Mouse (Mus musculus) fat pad, adult 2 months (tissue): ENCODE measurements at regions not wholly inside any gene's neighbourhood (a gene's known extent, or its start where the extent isn't known, plus 50 kb on each side); places are given as distances from the start of the nearest gene placed in this dataset.

Experiments
- DNase-seq: peaks from one replicate; pipeline ENCODE4 v3.0.0-alpha.2; 2011; ENCODE audit warnings: low read depth, low spot score; ENCODE audit errors: extremely low read depth

- DNase-seq: no peak
Observed at GRCm38 (mm10) chr15:42297430-42297829, 2163.3 kb downstream of the 9330182O14Rik start.

- DNase-seq: peak; percentile 76
Observed at GRCm38 (mm10) chr15:42301956-42302355, 2167.8 kb downstream of the 9330182O14Rik start.

- DNase-seq: no peak
Observed at GRCm38 (mm10) chr15:42304097-42304496, 2169.9 kb downstream of the 9330182O14Rik start.

- peak; percentile 64 for DNase-seq
Observed at GRCm38 (mm10) chr15:42309586-42309985, 2175.4 kb downstream of the 9330182O14Rik start.

- no peak for DNase-seq
Observed at GRCm38 (mm10) chr15:42311166-42311565, 2177.0 kb downstream of the 9330182O14Rik start.

- no peak for DNase-seq
Observed at GRCm38 (mm10) chr15:42320349-42320748, 2186.2 kb downstream of the 9330182O14Rik start.

GRCm38 (mm10) chr15:42322940-42323339, 2188.8 kb downstream of the 9330182O14Rik start:
- no peak for DNase-seq

- DNase-seq: no peak
Observed at GRCm38 (mm10) chr15:42325221-42325620, 2191.1 kb downstream of the 9330182O14Rik start.

- DNase-seq: no peak
Observed at GRCm38 (mm10) chr15:42328535-42328934, 2194.4 kb downstream of the 9330182O14Rik start.

GRCm38 (mm10) chr15:42329742-42330141, 2195.6 kb downstream of the 9330182O14Rik start:
- peak; percentile 30 for DNase-seq

GRCm38 (mm10) chr15:42333642-42334041, 2199.5 kb downstream of the 9330182O14Rik start:
- DNase-seq: no peak

- DNase-seq: no peak
Observed at GRCm38 (mm10) chr15:42346131-42346530, 2212.0 kb downstream of the 9330182O14Rik start.

GRCm38 (mm10) chr15:42361871-42362270, 2227.7 kb downstream of the 9330182O14Rik start:
- no peak for DNase-seq

- no peak for DNase-seq
Observed at GRCm38 (mm10) chr15:42364979-42365378, 2230.8 kb downstream of the 9330182O14Rik start.

GRCm38 (mm10) chr15:42366796-42367195, 2232.6 kb downstream of the 9330182O14Rik start:
- DNase-seq: peak; percentile 30

- no peak for DNase-seq
Observed at GRCm38 (mm10) chr15:42369603-42370002, 2235.4 kb downstream of the 9330182O14Rik start.

GRCm38 (mm10) chr15:42370044-42370443, 2235.9 kb downstream of the 9330182O14Rik start:
- no peak for DNase-seq

GRCm38 (mm10) chr15:42372704-42373286, 2238.6 kb downstream of the 9330182O14Rik start:
- no peak for DNase-seq
